Mouse (Mus musculus) megakaryocyte, embryonic 14.5 days (primary cell): ENCODE data around the gene Cish.

Source experiments
- FLI1 ChIP-seq: IDR thresholded peaks from 2 replicates; pipeline ENCODE4 v1.6.1; 2012; ENCODE audit warnings: low read length, inconsistent platforms, mixed read lengths
- GATA1 ChIP-seq: IDR thresholded peaks from 3 replicates; pipeline ENCODE4 v1.6.1; 2012; ENCODE audit warnings: mixed read lengths, low read length, inconsistent platforms, borderline replicate concordance

GRCm38 (mm10) chr9:107296501-107296965, 707 bp downstream of the Cish start:
- TF ChIP-seq GATA1 (no peak), FLI1 (no peak)
